Mouse (Mus musculus) fat pad, adult 2 months (tissue): ENCODE results near the gene Abhd8.

Source experiments
- DNase-seq: peaks from one replicate; pipeline ENCODE4 v3.0.0-alpha.2; 2011; ENCODE audit warnings: low read depth, low spot score; ENCODE audit errors: extremely low read depth

Gene Abhd8

DNA sequence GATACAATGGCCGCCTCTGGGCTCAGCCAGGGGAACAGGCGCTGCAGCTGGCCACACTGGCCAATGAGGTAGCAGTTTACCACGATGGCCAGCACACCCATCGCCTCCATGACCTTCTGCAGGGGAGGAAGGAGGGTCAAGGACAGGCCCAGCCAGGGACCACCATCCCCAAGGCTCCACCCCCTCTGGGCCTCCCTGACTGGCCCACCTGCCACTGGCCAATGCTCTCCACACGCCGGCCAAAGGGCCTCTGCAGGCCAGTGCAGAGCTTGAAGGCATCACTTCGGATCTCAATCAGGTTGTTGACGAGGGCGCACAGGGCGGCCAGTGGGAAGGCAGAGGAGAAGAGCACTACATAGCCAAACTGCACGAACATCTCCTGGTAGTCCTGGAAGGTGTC, 15.5 kb upstream of the Abhd8 start:
- DNase-seq, result no peak

DNA sequence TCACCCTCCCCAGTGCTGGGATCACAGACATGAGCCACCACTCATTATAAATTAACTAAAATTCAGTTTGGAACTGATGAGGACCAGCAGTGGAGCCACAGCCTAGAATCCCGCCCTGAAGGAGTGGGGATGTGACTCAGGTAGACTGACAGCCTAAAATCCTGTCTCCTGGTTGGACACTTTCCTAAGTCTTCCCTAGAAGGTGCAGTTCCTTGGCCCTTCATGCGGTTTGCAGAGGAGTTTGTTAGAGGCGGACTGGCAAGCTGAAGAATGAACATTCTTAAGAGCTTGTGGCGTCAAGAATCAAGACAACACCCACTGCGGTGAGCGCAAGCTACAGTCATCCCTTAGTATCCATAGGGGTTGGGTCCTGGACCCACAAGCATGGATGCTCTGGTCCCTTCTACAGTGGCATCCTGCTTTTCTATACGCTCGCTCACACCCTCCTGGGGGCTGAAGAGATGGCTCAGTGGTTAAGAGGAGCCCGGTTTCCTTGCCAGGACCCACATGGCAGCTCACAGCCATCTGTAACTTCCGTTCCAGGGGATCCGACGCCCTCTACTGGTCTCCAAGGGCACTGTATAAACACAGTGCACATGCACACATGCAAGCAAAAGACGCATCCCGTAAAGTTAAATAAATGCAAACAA, 13.9 kb upstream of the Abhd8 start:
- no peak for DNase-seq

DNA sequence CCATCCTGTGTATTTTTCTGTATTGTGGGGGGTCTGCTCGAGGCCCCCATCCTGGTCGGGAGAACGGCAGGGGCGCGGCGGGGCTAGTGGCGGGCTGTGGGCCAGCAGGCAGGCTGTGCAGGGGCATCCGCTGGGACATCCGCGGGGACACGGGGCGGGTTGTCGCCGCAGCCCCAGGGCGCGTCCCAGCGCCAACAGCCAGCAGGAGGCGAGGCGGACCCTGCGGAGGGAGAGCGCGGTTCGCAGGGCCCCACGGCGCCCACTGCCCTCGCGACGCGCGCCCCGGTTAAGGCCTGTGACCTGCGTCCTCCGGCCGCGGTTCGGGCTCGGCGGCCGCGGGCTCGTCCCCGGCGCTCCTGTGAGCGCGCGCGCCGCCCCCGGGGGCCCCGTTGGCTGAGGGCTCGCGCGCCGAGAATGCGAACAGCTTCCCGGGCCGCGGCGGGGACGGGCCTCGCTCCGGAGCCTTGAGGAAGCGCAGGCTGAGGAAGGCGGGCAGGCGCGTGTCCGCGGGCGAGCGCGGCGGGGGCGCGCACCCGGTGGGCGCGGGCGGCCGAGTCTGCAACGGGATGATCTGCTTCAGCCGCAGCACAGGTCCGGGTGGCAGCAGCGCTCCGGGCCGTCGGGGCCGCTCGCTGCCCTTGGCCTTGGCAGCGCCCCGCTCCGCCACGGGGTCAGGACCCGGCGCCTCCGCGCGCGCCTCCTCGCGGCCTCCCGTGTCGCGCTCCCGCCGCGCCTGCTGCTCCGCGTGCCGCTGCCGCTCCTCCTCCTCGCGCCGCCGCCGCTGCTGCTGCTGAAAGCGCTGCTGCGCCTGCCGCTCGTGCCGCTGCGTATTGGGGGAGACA, 12.9 kb upstream of the Abhd8 start:
- no peak for DNase-seq

DNA sequence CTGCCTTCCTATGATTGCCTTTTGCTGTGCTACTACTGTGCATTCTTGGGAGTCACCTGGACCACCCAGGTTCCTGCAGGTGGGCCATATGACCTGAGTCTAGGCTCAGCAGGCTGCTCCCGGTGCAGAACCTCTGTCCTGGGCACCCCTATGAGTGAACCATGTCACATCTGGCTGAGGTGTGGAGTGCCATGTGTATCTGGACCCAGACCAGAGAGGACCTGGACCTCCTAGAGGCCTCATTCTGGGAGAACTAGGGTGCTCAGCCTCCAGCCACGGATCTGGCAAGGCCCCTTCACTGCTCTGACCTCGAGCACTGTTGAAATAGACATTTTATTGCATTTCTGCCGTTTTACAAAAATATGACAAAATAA, 12.2 kb upstream of the Abhd8 start:
- no peak for DNase-seq

DNA sequence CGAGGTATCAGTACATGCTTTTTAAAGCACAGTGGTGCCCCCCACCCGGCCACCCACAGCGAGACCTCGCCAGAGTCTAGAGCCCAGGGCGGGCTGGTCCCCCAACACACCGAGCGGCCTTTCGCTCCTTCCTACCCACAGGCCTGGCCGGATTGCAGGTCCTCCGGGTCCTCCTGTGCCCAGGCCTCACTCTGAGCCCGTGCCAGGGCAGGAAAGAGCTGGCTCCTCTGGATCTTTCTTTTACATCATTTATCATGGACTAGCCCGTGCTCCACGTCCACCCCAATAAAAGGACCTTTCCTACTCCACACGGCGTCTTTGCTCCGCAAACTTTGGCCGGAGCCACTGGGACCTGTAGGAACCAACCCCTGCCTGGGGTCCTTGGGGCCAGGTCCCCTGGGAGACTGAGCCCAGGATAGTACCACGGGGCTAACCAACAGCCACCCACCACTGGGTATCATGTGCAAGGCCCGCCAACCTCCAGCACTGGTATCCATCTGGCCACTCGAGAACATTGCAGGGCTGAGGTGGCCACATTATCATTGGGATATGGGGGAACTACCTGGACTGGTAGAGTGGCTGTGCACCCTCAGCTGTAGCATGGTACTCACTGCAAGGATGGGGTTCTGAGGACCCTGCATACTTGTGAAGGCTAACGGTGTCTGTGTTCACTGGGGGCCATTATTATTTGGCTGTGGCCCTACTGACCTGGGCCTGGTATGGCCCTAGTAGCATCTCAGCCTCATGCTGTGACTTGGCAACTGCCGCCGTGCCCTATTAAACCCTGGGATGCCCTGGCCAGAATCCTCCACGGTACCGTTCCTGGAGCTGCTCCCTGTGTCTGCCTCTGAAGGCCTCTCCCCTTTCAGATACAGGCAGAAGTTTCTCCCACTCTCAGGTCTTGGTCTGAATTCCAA, 11.6 kb upstream of the Abhd8 start:
- DNase-seq, result no peak

DNA sequence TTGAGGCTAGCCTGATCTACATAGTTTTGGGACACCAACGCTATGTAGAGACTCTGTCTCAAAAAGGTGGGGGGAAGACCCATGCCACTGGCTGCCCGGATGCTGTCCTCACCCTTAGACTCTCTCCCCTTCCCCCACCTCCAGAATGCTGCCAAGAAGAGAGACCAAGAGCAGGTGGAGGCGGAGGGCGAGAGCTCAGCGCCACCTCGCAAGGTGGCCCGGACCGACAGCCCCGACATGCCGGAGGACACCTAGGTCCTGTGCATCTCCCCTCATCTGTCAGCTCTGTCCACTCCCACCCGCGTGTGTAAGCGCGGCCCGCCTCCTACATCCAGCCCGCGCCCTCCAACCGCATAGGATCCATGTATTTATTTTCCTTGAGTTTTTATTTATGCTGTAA, 10.9 kb upstream of the Abhd8 start:
- DNase-seq, result no peak

DNA sequence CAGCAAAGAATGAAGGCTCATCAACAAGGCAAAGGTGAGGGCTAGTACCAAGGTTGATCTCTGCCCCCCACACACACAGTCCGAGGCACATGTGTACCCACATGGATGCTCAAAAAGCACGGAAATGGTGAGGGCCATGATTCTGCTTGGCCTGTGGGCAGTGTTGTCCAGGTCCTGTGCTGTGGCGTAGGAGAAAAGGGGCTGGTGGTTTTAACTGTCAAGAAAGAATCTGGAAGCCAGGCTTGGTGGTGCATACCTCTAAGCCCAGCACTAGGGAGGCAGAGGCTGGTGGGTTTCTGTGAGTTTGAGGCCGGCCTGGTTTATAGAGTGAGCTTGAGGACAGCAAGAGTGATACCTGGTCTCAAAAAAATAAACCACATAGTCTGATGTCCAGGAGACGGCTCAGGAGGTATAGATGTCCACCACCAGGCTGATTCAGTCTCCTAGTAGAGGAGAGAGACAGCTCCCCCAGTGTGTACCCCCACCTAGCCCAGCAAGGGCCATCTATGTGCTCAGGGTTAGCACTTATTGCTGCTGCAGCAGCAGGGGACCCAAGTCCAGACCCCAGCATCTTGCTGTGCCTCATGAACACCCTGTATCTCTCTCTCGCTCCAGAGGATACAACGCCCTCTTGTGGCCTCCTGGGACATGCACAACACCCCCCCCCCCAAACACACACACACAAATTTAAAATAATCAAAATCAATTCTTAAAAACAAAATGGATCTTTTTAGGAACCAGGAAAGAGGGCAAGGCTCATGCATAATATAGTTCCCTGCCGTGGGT, 9.3 kb upstream of the Abhd8 start:
- no peak for DNase-seq

DNA sequence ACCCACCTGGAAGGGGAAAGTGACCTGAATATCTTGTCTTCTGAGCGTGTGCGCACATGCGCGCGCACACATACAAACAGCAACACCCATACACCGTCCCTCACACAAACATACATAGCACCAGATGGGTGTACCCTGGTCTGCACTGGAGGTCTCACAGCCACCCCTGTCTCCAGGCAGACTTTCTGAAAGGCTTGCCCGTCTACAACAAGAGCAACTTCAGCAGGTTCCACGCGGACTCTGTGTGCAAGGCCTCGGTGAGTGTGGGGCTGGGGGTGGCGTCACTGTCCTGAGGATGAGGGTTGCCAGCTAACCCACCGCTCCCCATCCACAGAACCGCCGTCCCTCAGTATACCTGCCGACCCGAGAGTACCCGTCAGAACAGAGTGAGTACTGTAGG, 8.4 kb upstream of the Abhd8 start:
- DNase-seq, result no peak

DNA sequence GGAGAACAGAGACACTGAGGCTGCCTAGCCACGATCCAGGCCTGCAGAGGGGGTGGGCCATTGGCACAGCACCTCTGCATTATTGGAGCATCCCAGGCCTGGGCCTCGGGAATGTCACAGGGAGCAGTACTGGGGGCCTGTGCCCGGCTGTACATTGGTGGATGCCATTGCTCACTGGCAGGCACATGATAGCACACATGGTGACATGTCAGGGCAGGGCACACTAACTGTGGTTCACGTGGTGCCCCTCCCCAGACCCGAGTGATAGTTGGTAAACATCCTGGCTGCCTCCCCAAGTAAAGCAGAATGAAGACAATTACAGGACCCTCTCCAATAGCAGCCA, 7.4 kb upstream of the Abhd8 start:
- DNase-seq, result no peak

DNA sequence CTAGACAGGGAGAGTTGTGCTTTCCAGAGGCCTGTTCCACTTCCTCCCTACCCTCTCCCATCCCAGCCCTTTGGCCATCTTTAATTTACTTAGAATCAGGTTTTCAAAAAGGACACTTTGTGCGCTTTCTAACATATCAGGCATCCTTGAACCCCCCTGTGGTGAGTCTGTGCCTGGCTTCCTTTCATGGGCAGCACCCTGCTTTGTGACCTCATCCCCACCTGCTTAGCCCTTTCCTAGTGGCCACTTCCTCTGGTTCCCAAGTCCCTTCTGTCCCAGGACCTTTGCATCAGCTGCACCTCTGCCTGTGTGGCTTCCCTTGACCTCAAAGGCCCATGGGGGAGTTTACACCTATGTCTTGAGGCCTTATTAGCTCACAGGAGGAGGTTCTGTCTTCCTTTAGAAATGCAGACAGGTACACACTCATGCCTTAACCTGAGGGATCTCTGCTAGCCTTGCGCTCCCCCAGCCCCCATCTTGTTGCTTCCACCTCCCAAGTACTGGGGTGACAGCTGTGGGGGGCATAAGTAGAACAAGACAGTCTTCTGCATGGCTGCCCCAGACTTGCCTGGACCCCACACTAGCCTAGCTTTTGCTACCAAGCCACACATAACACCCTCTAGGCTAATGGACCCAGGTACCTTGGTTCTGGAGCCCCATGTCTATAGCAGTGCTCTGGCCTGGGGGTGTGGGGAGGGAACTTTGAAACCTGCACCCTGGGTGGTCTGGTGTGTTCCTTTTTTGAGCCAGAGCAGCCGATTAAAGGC, 6.9 kb upstream of the Abhd8 start:
- no peak for DNase-seq

DNA sequence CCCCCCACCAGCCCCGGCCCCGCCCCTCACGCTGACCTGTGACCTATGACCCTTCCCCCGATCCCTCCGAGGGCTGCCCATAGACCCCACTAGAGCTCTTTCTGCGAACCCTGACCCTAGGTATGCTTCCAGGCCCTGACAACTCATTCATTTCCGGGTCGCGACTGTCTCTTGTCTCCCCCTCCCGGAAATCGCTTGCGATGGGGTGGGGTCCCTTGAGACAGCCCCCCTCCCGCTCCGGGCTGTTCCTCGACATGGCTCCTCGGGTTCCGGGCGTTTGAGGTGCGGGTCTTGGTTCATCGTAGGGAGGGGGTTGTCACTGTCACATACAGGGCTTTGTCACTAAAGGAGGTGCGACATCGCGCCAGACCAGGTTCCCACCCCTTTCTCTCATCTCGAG, 6.0 kb upstream of the Abhd8 start:
- no peak for DNase-seq

DNA sequence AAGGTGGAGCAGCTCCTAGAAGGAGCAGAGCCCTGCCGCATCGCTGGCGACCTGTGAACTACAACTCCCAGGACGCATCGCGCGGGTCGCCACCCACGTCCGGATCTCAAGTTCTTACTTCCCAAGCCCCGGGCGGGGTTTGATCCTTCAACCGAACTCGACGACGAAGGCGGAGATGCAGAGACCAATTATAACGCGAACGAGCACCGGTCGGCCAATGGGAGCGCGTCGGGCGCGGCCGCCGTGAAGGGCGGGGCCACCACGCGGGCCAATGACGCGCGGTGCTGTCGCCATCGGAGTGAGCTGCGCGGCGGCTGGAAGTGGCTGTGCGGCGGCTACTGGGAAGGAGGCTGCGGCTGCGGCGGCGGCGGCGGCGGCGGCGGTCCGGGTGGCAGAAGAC, 5.5 kb upstream of the Abhd8 start, which contains the start of gene Dda1:
Gene Dda1, plus strand, starts transcription at position 284 of the 400 bp plus-strand sequence.
- DNase-seq, result peak; percentile 90

DNA sequence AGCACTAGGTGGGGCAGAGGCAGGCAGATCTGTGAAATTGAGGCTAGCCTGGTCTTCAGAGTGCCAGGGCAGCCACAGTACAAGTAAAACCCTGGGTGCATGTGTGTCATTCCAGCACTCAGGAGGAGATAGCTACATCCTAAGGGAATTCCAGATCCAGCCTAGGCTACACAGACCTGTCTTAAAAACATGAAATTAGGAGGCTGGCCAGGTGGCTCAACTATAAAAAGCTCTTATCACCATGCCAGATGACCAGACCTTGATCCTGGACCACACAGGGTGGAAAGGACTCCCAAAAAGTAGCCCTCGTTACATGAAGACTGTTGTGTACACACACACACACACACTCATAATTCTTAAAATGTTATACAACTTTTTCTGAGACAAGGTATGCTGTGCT, 4.5 kb upstream of the Abhd8 start:
- no peak for DNase-seq

DNA sequence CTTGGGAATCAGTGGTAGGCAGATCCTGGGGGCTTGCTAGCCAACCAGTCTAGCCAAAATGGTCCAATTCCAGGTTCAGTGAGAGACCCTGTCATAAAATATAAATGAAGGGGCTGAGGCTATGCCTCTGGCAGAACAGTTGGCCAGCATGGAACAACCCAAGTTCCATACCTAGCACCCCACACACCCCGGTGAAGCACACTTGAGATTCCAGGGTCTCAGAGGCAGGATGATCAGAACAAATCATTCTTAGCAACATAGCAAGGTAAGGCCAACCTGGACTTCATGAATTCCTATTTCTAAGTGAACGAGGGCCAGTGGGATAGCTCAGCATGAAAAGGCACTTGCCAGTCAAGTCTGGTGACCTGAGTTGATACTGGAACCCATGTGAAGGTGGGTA, 3.7 kb upstream of the Abhd8 start:
- no peak for DNase-seq

DNA sequence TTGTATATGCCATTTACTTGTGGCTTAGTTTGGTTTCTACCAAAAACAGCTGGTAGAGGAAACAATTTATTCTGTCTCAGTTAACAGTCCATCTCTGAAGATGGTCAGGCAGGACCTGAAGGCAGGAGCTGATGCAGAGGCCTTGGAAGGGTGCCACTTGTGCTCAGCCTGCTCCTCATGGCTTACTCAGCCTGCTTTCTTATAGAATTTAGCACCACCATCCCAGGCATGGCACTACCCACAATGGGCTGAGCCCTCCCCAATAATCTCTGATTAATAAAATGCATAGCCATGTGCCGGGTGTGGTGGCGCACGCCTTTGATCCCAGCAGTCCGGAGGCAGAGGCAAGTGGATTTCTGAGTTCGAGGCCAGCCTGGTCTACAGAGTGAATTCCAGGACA, 2.7 kb upstream of the Abhd8 start:
- DNase-seq, result no peak

DNA sequence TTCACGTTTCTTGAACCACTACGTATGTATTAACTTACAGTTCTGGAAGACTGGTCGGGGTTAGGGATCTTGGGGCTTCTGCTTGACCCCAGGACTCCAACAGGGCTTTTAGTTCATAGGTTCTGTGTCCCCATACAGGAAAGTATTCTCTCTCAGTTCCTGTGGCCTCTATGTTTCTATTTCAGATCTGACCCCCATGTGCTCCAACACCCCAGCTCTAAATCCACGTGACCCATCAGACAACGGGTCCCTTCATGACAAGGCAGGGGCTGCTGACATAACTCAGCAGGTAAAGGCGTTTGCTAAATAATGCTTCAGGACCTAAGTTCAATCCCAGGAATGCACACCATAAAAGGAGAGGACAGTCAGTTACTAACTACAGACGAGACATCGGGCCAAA, 2.3 kb upstream of the Abhd8 start:
- DNase-seq, result no peak

DNA sequence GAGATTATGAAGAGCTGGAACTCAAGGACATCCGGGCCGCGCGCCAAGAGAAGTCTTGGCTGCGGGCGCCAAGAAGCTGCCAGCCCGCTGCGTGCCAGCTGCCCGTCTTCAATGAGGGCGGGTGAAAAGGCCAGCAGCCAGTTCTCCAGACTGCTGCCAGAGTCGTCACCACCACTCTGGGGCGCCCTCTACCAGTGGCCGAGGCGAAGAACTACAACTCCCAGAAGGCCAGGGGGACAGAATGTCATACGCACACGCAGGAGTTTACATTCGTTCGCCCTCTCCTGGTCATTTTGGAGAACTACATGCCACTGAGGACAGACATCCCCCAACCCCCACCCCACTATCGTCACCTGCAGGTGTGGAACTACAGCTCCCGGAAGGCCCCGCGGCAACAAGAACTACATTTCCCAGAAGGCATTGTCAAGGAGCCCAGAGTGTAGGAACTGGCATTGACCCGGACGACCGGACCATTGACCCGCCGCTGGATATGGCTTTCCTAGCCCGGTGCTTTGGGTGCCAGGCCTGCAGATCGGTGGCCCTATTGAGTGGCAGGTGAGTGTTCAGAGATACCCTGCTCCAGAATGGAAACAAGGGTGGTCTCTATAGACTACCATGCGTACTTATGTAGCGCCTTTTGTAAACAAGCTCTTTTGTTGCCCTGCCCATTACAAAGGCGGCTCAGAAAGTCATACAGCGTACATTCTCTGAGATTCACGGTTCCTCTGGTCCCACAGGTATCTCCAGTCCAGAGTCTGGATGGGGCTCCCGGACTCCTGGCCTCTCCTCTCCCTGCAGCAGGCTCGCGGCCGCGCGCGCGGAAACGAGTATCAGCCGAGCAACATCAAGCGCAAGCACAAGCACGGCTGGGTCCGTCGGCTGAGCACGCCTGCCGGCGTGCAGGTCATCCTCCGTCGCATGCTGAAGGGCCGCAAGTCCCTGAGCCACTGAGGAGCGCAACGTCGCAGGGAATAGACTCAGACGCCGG, 1.4 kb upstream of the Abhd8 start, which contains the start of gene Mrpl34:
Gene Mrpl34, plus strand, starts transcription at position 447 of the 988 bp plus-strand sequence.
- DNase-seq, result peak; percentile 97

DNA sequence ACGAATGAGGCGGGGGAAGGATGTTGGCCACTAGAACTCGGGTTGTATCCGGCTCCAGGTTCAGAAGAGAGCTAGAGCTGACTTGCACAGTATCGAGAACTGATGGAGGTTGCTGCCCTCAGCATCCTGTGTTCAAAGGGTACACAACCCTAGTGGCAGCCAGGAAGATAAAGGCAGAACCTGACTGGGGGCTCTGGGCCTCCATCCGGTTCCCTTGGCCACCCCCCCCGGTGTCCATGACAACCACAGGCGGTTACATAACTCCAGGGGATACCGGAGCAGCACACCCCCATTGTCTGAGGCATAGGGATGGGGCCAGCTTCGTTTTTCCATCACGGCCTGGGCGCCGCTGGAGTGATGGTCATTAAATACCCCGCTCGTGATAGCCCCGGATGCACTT, 669 bp downstream of the Abhd8 start:
- no peak for DNase-seq

DNA sequence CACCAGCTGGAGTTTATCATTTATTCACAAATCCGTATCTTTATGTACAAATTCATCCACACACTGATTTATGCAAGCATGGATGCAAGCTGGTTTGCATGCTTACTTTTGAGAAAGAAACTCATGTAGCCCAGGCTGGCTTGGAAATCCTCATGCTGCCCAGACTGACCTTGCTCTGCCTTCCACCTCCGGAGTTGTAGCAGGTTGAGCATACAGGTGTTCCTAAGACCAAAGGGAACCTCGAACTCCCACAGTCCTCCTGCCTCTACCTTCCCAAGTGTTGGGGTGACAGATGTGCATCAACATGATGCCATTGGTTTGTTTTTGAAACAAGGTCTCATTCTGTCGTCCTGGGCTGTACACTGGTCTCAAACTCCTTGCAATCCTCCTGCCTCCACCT, 1.3 kb downstream of the Abhd8 start:
- no peak for DNase-seq
